Mouse (Mus musculus) liver, embryonic 12.5 days (tissue): ENCODE results near the gene Prim2. TPM values are rescaled to one million over a fixed set of nuclear protein-coding genes. Genes with fewer than 3 reads are reported as not detected.

Source experiments
- ATAC-seq: fragments of 200-750 bp; cut with Nextera tagmentation; 2 replicates; pipeline ENCODE4 v1.8.0; 2017; ENCODE audit warnings: moderate number of reproducible peaks, mild to moderate bottlenecking, moderate library complexity
- H3K27ac ChIP-seq: fragments of 300-500 bp; sonication (generic); 2 replicates; pipeline ENCODE4 v1.5.1; 2016; ENCODE audit warnings: mild to moderate bottlenecking
- H3K27me3 ChIP-seq: fragments of 300-500 bp; sonication (generic); replicated peaks from 2 replicates; pipeline ENCODE4 v1.6.1; 2016; ENCODE audit warnings: mild to moderate bottlenecking, moderate library complexity
- H3K36me3 ChIP-seq: fragments of 300-500 bp; sonication (generic); 2 replicates; pipeline ENCODE4 v1.6.1; 2016; ENCODE audit warnings: mild to moderate bottlenecking, moderate library complexity
- H3K4me1 ChIP-seq: fragments of 300-500 bp; sonication (generic); 2 replicates; pipeline ENCODE4 v1.6.1; 2016
- H3K4me2 ChIP-seq: fragments of 300-500 bp; sonication (generic); 2 replicates; pipeline ENCODE4 v1.6.1; 2016; ENCODE audit warnings: mild to moderate bottlenecking, moderate library complexity
- H3K4me3 ChIP-seq: fragments of 300-500 bp; sonication (generic); 2 replicates; pipeline ENCODE4 v1.5.1; 2016; ENCODE audit warnings: mild to moderate bottlenecking, moderate library complexity
- H3K9ac ChIP-seq: fragments of 300-500 bp; sonication (generic); 2 replicates; pipeline ENCODE4 v1.6.1; 2016; ENCODE audit warnings: mild to moderate bottlenecking, moderate library complexity
- H3K9me3 ChIP-seq: fragments of 300-500 bp; sonication (generic); replicated peaks from 2 replicates; pipeline ENCODE4 v1.6.1; 2016; ENCODE audit warnings: mild to moderate bottlenecking, moderate library complexity
- WGBS: fragments of 180-500 bp; shearing (Covaris S2); methylation state at CpG from one replicate; pipeline ENCODE4 v1.1.7; 2016; ENCODE audit not compliant: insufficient replicate concordance; 5-methylcytosine and 5-hydroxymethylcytosine counted together
- polyA plus RNA-seq: library from polyadenylated mRNA; unstranded; fragments of >200 nt; fragmentation: Nextera tagmentation; extraction: Ambion mirVana; gene quantifications from 2 replicates; pipeline ENCODE4 v1.2.1, GENCODE M21; 2016

Gene Prim2
- polyA plus RNA-seq, 1 experiment from 2014 or later = 49.2 TPM

- H3K27ac ChIP-seq = no peak overlapping the region
- H3K9me3 ChIP-seq = no peaks in the 10 kb centered on the region
- 39% methylated on average over 4 of the region's 4 CpGs for WGBS
- H3K9ac ChIP-seq = no peak overlapping the region
- ATAC-seq = peak; percentile 61
- H3K4me2 ChIP-seq = no peak overlapping the region
- H3K27me3 ChIP-seq = no peaks in the 10 kb centered on the region
- peaks cover 12% of the 10 kb centered on the region for H3K4me1 ChIP-seq
- no peak overlapping the region for H3K4me3 ChIP-seq
- H3K36me3 ChIP-seq = peaks cover 26% of the 10 kb centered on the region
Observed at GRCm38 (mm10) chr1:33499603-33500002, 170.0 kb downstream of the Prim2 start.

DNA sequence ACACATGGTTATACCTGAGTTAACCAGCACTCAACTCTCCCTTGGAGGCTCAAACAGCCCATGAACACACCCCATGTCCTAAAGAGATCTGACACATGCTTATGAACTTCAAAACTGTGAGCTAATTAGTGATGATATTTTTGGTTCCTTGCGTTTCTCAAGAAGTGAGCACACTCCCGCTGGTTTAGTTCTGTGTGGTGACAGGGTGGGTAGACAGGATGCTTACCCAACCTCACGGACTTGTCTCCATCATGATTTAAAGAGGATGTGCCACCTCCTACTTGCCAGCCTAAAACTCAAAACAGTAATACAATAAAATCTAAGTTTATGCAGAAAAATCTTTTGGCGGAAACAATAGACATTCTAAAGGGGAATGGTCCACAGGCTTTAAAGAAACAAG lies 173.5 kb downstream of the Prim2 start:
- Histone ChIP-seq H3K36me3 (peaks cover 18% of the 10 kb centered on the region), H3K27ac (no peak overlapping the region), H3K9me3 (no peaks in the 10 kb centered on the region), H3K4me1 (peaks cover 12% of the 10 kb centered on the region), H3K4me2 (no peak overlapping the region), H3K9ac (no peak overlapping the region), H3K4me3 (no peak overlapping the region), H3K27me3 (no peaks in the 10 kb centered on the region)
- no peak for ATAC-seq
- 75% methylated on average over 4 of the region's 4 CpGs for WGBS

DNA sequence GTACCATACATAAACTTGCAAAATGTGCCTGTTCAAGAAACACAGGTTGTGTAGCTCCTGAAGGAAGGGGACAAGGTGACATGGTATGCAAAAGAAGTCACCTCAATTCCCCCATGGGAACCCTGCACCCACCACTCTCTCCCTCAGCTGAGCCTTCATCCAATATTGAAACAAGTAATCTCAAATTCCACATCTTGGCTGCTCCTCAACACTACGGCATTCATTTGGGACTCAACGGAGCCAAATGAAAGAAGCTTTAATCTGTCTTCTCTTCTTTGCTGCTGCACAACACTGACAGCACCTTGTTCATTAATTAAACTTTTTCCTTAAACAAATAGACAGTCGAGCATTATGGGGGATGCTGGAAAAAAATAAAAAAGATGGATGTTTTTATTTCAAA lies 174.0 kb downstream of the Prim2 start:
- no peaks in the 10 kb centered on the region for H3K9me3 ChIP-seq
- peaks cover 11% of the 10 kb centered on the region for H3K4me1 ChIP-seq
- no peak overlapping the region for H3K27ac ChIP-seq
- ATAC-seq = no peak
- no peak overlapping the region for H3K4me3 ChIP-seq
- no peaks in the 10 kb centered on the region for H3K27me3 ChIP-seq
- 76% methylated on average over 3 of the region's 3 CpGs for WGBS
- H3K4me2 ChIP-seq = no peak overlapping the region
- H3K36me3 ChIP-seq = peaks cover 18% of the 10 kb centered on the region
- no peak overlapping the region for H3K9ac ChIP-seq

GRCm38 (mm10) chr1:33495203-33495553 lies 174.4 kb downstream of the Prim2 start:
- Histone ChIP-seq H3K4me2 (no peak overlapping the region), H3K9me3 (no peaks in the 10 kb centered on the region), H3K27ac (no peak overlapping the region), H3K9ac (no peak overlapping the region), H3K4me3 (no peak overlapping the region), H3K27me3 (no peaks in the 10 kb centered on the region), H3K36me3 (peaks cover 18% of the 10 kb centered on the region), H3K4me1 (peaks cover 7% of the 10 kb centered on the region)
- 77% methylated on average over 8 of the region's 8 CpGs for WGBS
- ATAC-seq = no peak

DNA sequence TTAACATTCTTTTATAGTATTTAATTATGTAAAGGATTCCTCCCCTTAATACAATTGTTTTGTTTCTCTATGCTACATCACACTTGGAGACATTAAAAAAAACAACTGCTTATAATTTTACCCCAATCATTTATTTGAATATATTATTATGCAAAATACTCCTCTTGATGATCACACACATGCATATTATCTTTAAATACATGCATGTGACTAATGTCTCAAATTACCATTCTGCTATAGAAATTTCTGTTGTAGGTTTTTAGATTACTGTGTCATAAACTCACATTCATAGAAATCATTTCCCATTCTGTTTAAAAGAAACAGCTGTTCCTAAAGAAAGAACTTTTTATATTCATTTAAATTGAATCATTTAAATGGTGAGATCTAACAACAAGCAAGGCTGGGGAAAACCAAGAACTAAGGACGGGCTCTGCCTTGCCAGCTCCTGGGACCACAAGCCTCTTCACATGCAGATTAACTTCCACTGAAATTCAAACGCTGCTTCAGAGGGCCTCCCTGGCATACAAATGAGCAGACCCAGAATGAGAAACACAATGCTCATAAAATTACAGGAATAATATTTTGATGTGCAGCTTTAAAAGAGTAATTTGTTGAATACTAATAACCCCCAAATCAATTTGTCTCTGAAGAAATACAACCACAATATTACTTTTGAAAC lies 174.9 kb downstream of the Prim2 start:
- Histone ChIP-seq H3K36me3 (peaks cover 18% of the 10 kb centered on the region), H3K4me3 (no peak overlapping the region), H3K9me3 (no peaks in the 10 kb centered on the region), H3K27me3 (no peaks in the 10 kb centered on the region), H3K9ac (no peak overlapping the region), H3K4me2 (no peak overlapping the region), H3K27ac (no peak overlapping the region), H3K4me1 (peaks cover 2% of the 10 kb centered on the region)
- WGBS = 73% methylated on average over 2 of the region's 2 CpGs
- ATAC-seq = no peak

DNA sequence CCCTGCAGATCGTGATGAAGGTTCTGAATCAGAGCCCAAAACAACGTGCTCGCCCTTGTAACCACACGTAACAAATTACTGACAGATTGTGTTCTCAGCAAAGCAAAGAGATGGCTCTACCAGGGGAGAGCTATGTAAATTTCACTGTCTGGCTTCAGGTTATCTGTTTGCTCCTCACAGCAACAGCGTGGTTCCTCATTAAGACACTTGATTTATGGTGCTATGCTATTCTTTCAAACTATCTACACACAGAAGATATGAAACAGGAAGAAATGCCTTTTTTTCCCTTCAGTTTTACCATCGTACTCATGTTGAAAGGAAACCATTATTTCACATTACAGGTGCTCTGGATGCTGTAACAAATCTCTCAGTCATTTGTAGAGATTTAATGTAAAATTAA lies 179.4 kb downstream of the Prim2 start:
- Histone ChIP-seq H3K4me1 (no peaks in the 10 kb centered on the region), H3K9me3 (no peaks in the 10 kb centered on the region), H3K27ac (no peak overlapping the region), H3K4me2 (no peak overlapping the region), H3K36me3 (peaks cover 5% of the 10 kb centered on the region; the same call in 1 of the 2 replicates), H3K9ac (no peak overlapping the region), H3K27me3 (no peaks in the 10 kb centered on the region), H3K4me3 (no peak overlapping the region)
- WGBS = 72% methylated on average over 6 of the region's 6 CpGs
- no peak for ATAC-seq

DNA sequence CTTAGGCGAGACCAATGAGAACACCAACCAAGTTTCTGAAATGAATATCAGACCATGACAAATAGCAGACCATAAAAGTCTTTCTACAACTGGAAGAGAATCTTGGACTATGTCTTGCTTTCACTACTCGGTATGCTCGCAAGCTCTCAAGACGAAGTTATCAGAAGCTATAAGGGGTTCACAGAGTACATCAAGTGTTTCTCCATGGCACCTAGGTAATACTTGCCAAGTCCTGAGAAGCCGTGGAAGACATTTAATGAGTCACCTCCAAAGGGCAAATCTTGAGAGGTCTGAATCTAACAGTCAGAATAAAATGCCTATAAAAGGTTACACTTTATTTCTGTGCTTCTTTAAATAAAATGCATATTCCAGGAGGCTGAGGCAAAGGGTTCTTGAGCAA lies 181.2 kb downstream of the Prim2 start:
- no peak overlapping the region for H3K27ac ChIP-seq
- no peaks in the 10 kb centered on the region for H3K4me1 ChIP-seq
- no peak for ATAC-seq
- H3K4me2 ChIP-seq = no peak overlapping the region
- peaks cover 16% of the 10 kb centered on the region for H3K36me3 ChIP-seq
- WGBS = 85% methylated on average over 5 of the region's 5 CpGs
- no peak overlapping the region for H3K4me3 ChIP-seq
- H3K27me3 ChIP-seq = no peaks in the 10 kb centered on the region
- H3K9me3 ChIP-seq = no peaks in the 10 kb centered on the region
- no peak overlapping the region for H3K9ac ChIP-seq

DNA sequence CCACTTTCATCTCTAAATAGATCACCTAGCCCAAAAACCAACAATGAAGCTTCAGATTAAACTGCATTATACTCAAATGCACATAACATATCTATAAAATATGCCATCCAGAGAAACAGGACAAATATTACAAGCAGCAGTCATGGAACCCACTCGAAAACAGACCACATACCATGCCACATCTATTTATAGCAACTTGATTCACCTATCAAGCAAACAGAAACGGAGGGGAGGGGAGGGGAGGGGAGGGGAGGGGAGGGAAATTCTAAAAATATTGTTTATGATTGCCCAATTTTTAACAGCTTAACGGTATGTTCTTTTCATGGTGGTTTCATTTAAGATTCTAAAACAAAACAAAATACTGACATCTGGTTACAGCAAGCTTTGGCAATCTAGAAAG lies 185.8 kb downstream of the Prim2 start:
- no peak for ATAC-seq
- Histone ChIP-seq H3K27me3 (no peaks in the 10 kb centered on the region), H3K9me3 (no peaks in the 10 kb centered on the region), H3K4me1 (no peaks in the 10 kb centered on the region), H3K4me2 (no peak overlapping the region), H3K9ac (no peak overlapping the region), H3K36me3 (peaks cover 47% of the 10 kb centered on the region), H3K4me3 (no peak overlapping the region), H3K27ac (no peak overlapping the region)
- 46% methylated on average over 3 of the region's 3 CpGs for WGBS

DNA sequence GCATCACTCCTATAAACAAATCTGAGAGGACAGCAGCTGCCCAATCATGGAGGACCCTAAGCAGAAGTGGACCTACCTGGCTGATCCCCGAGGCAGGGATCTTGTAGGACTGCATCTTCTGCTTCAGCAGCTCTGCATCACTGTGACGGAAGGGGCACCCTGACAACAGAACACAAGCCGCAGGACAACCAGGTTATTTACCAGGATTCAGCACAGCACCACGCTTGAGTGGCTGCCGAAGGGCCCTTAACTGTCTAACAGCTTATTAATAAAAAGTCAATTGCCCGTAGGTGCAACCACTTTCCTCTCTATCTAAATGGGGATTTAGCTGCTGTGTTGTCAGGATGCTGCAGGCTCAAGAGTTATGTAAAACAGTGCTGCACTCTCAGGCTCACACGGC lies 189.2 kb downstream of the Prim2 start:
- H3K4me3 ChIP-seq = no peak overlapping the region
- H3K27me3 ChIP-seq = no peaks in the 10 kb centered on the region
- no peak overlapping the region for H3K4me2 ChIP-seq
- no peaks in the 10 kb centered on the region for H3K4me1 ChIP-seq
- no peak overlapping the region for H3K9ac ChIP-seq
- H3K36me3 ChIP-seq = peaks cover 55% of the 10 kb centered on the region
- ATAC-seq = no peak
- H3K9me3 ChIP-seq = no peaks in the 10 kb centered on the region
- H3K27ac ChIP-seq = no peak overlapping the region
- 88% methylated on average over 7 of the region's 7 CpGs for WGBS

GRCm38 (mm10) chr1:33471069-33471468 lies 198.5 kb downstream of the Prim2 start:
- no peaks in the 10 kb centered on the region for H3K27me3 ChIP-seq
- no peak overlapping the region for H3K4me3 ChIP-seq
- no peak overlapping the region for H3K9ac ChIP-seq
- H3K9me3 ChIP-seq = no peaks in the 10 kb centered on the region
- H3K36me3 ChIP-seq = peaks cover 38% of the 10 kb centered on the region
- WGBS = 67% methylated on average over 6 of the region's 6 CpGs
- H3K4me2 ChIP-seq = no peak overlapping the region
- no peaks in the 10 kb centered on the region for H3K4me1 ChIP-seq
- ATAC-seq = no peak
- no peak overlapping the region for H3K27ac ChIP-seq

GRCm38 (mm10) chr1:33470222-33470621 lies 199.4 kb downstream of the Prim2 start:
- Histone ChIP-seq H3K4me2 (no peak overlapping the region), H3K4me3 (no peak overlapping the region), H3K9me3 (no peaks in the 10 kb centered on the region), H3K9ac (no peak overlapping the region), H3K36me3 (peaks cover 38% of the 10 kb centered on the region), H3K27ac (no peak overlapping the region), H3K4me1 (no peaks in the 10 kb centered on the region), H3K27me3 (no peaks in the 10 kb centered on the region)
- ATAC-seq = no peak
- 89% methylated on average over 8 of the region's 8 CpGs for WGBS

GRCm38 (mm10) chr1:33464234-33464633 lies 205.4 kb downstream of the Prim2 start:
- Histone ChIP-seq H3K9ac (no peak overlapping the region), H3K4me3 (no peak overlapping the region)
- no peak for ATAC-seq

DNA sequence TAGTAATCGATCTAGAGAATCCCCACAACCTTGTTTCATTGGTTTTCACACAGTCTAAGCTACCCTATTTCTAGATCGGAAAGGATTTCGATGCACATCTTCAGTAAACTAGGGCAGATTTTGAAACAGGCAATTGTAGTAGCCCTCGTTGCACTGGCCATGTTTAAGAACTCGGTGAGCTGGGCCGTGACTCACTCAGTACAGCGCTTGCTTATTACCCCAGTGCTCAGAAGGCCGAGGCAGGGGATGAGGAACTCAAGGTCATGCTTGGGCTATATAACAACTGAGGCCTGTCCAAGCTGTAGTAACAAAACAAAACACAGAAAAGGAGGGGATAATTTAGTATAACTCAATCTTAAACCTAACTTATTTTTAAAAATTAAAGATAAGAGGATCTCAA lies 208.9 kb downstream of the Prim2 start:
- Histone ChIP-seq H3K4me2 (no peak overlapping the region), H3K9ac (no peak overlapping the region), H3K36me3 (peaks cover 20% of the 10 kb centered on the region), H3K4me1 (no peaks in the 10 kb centered on the region), H3K4me3 (no peak overlapping the region), H3K9me3 (no peaks in the 10 kb centered on the region), H3K27me3 (no peaks in the 10 kb centered on the region), H3K27ac (no peak overlapping the region)
- ATAC-seq = no peak
- WGBS = 88% methylated on average over 8 of the region's 8 CpGs

More at GRCm38 (mm10) chr1:33464234-33464633, 205.4 kb downstream of the Prim2 start:
- H3K27ac ChIP-seq = no peak overlapping the region
- H3K4me2 ChIP-seq = no peak overlapping the region
- 80% methylated on average over 5 of the region's 5 CpGs for WGBS
- no peaks in the 10 kb centered on the region for H3K27me3 ChIP-seq
- H3K9me3 ChIP-seq = no peaks in the 10 kb centered on the region
- peaks cover 27% of the 10 kb centered on the region for H3K36me3 ChIP-seq
- H3K4me1 ChIP-seq = no peaks in the 10 kb centered on the region
